Mouse (Mus musculus): ENCODE measurements at regions not wholly inside any gene's neighbourhood (a gene's known extent, or its start where the extent isn't known, plus 50 kb on each side); places are given as distances from the start of the nearest gene placed in this dataset.

GRCm38 (mm10) chr8:35206271-35206670 is 559.3 kb upstream of the Gm19410 start:
- TF ChIP-seq POLR2A (IDR thresholded peaks at IDR 0.05; ENCODE audit: low read depth, low read length), result no peak
- no peak for TF ChIP-seq CTCF (IDR thresholded peaks at IDR 0.05; ENCODE audit: extremely low read depth, insufficient read depth, insufficient read length, insufficient replicate concordance)
